Mouse (Mus musculus) layer of hippocampus, adult 9-10 months (tissue): Measurements from ENCODE around the gene Hexim2.

Experiments used
- DNase-seq: peaks from one replicate; pipeline ENCODE4 v3.0.0; 2022; ENCODE audit warnings: low spot score

Hexim2 gene

GRCm38 (mm10) chr11:103111881-103112551 lies 20.2 kb upstream of the Hexim2 start:
- no peak for DNase-seq

- no peak for DNase-seq
Observed at GRCm38 (mm10) chr11:103112552-103112912, 19.7 kb upstream of the Hexim2 start.

- DNase-seq = no peak
Observed at GRCm38 (mm10) chr11:103113005-103113404, 19.2 kb upstream of the Hexim2 start.

GRCm38 (mm10) chr11:103113771-103114170 lies 18.5 kb upstream of the Hexim2 start:
- no peak for DNase-seq

GRCm38 (mm10) chr11:103114270-103114943 lies 17.8 kb upstream of the Hexim2 start:
- DNase-seq = no peak

GRCm38 (mm10) chr11:103115163-103116007 lies 16.8 kb upstream of the Hexim2 start:
- DNase-seq = peak; percentile 76

GRCm38 (mm10) chr11:103116008-103116818 lies 16.0 kb upstream of the Hexim2 start, which contains the start of gene Hexim1:
Gene Hexim1, plus strand, starts transcription at chr11:103116231.
- DNase-seq = peak; percentile 99

GRCm38 (mm10) chr11:103116959-103117590 lies 15.2 kb upstream of the Hexim2 start:
- no peak for DNase-seq

GRCm38 (mm10) chr11:103117591-103118009 lies 14.6 kb upstream of the Hexim2 start:
- DNase-seq = no peak

- DNase-seq = no peak
Observed at GRCm38 (mm10) chr11:103118866-103119265, 13.4 kb upstream of the Hexim2 start.

- DNase-seq = no peak
Observed at GRCm38 (mm10) chr11:103119609-103120008, 12.6 kb upstream of the Hexim2 start.

- no peak for DNase-seq
Observed at GRCm38 (mm10) chr11:103120315-103120714, 11.9 kb upstream of the Hexim2 start.

- DNase-seq = peak; percentile 100
Observed at GRCm38 (mm10) chr11:103132576-103133455, 587 bp downstream of the Hexim2 start.

- no peak for DNase-seq
Observed at GRCm38 (mm10) chr11:103133456-103134185, 1.4 kb downstream of the Hexim2 start.

- DNase-seq = no peak
Observed at GRCm38 (mm10) chr11:103134221-103134620, 2.0 kb downstream of the Hexim2 start.

- DNase-seq = no peak
Observed at GRCm38 (mm10) chr11:103136039-103136577, 3.9 kb downstream of the Hexim2 start.

- DNase-seq = no peak
Observed at GRCm38 (mm10) chr11:103139951-103140762, 7.9 kb downstream of the Hexim2 start.

GRCm38 (mm10) chr11:103140763-103141100 lies 8.5 kb downstream of the Hexim2 start:
- DNase-seq = no peak
